Mouse (Mus musculus) C2C12 (cell line): Measurements from ENCODE around the gene Lztfl1.
"Not testable (repeated sequence)": the region's sequence is repeated elsewhere in the genome, so short reads cannot be mapped to it uniquely, and the experiment has no call there.

Source experiments
- CEBPB ChIP-seq: IDR thresholded peaks from one replicate; pipeline ENCODE4 v1.6.1; 2011; ENCODE audit warnings: low read depth, mild to moderate bottlenecking, control low read depth, moderate library complexity
- CTCF ChIP-seq: IDR thresholded peaks from one replicate; pipeline ENCODE4 v1.5.1; 2011; ENCODE audit not compliant: control insufficient read depth, insufficient read depth, insufficient read length
- FOSL1 ChIP-seq: IDR thresholded peaks from one replicate; pipeline ENCODE4 v1.8.0; 2011; ENCODE audit warnings: mild to moderate bottlenecking, low read length; ENCODE audit not compliant: poor library complexity, insufficient read depth, severe bottlenecking
- MYOD1 ChIP-seq: IDR thresholded peaks from one replicate; pipeline ENCODE4 v1.6.1; 2011; ENCODE audit warnings: low read depth; ENCODE audit not compliant: control insufficient read depth, insufficient read length
- USF1 ChIP-seq: IDR thresholded peaks from one replicate; pipeline ENCODE4 v1.6.1; 2011; ENCODE audit warnings: low read depth, mild to moderate bottlenecking, control low read depth, moderate library complexity

- TF ChIP-seq CTCF, CEBPB, FOSL1, USF1, MYOD1: not testable (repeated sequence)
These were observed 32.2 kb upstream of the Lztfl1 start for GRCm38 (mm10) chr9:123749687-123750086.
